Mouse (Mus musculus) brain, embryonic 18.5 days (tissue): ENCODE measurements around the gene Nup107.
A peak's percentile ranks its signal among the peaks of the same experiment; 100 is the strongest.
"Not testable (repeated sequence)": the region's sequence is repeated elsewhere in the genome, so short reads cannot be mapped to it uniquely, and the experiment has no call there.

Experiments
- DNase-seq: peaks from one replicate; pipeline ENCODE4 v3.0.0-alpha.2; 2012; ENCODE audit warnings: low read depth, low spot score

The Nup107 gene

DNA sequence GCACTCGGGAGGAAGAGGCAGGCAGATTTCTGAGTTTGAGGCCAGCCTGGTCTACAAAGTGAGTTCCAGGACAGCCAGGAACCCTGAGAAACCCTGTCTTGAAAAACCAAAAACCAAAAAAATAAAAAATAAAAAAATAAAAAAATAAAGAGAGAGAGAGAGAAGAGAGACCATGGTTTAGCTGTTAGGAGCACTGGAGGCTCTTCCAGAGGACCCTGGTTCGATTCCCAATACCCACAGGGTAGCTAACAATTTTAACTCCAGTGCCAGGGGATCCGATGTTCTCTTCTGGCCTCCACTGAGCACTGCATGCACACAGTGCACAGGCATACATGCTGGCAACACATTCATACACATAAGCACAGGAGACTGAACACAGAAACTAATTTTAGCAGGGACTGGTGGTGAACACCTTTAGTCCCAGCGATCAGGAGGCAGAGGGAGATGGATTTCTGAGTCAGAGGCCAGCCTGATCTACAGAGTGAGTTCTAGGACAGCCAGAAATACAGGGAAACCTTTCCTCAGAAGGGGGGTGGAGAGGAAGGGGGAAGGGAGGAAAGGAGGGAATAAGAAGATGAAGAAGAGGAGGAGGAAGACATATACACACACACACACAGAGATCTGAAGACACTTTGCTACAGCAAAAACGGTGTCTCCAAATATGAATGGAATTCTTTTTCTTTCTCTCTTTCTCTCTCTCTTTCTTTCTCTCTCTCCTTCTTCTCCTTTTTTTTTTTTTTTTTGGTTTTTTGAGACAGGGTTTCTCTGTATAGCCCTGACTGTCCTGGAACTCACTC lies 39.5 kb downstream of the Nup107 start:
- DNase-seq: no peak

DNA sequence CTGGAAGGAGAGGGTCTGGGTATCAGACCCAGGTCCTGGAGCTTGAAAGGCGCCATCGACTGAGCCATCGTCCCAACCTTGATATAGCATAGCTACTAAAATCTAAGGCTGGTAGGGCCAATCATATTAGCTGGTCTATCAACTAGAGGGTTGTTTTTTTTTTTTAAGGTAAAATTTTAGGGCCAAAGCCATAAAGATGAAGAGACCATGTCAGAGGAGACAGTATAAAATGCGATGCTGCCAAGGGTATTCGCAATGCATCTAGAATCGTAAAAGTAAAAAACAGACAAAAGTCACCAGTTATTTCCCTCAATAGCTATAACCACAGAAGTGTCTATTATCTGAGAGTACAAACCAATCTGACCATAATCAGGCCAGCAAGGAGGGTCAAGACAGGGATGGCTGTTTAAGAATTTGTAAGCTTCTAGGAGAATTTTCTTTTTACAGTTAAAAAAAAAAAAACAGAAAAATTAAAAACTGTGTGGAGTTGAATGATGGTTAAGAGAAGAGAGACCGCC lies 40.1 kb downstream of the Nup107 start:
- DNase-seq: no peak

DNA sequence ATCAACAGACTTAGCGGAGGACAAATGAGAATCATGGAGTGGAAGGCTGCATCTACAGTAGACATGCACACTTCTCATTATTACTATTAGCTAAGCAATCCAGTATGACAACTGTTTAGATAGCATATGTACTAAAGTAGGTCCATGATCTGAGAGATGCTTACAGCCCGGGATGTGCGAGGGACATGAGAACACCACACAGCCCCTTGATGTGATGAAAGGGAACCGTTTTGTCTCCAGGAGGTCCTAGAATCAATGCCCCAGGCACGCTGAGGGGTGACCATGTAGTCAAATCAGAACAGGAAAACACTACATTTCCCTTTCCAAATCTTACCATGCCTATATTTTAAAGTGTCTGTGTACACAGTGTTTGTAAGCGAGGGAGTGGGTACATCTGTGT lies 40.8 kb downstream of the Nup107 start:
- DNase-seq: no peak

DNA sequence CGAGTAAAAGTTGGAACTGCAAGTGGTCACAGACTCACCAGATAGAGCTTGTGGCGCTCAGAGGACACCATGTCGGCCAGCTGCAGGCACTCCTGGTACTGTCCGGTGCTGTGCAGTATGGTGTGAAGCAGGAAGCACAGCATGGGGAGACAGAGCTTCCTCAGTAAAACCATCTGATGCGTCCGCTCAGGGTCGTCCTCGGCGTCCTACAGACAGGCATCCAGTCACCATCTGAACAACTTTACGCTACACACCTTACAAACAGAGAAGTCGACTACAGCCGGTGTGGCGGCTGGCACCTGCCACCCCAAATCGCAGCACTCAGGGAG lies 41.3 kb downstream of the Nup107 start:
- no peak for DNase-seq

DNA sequence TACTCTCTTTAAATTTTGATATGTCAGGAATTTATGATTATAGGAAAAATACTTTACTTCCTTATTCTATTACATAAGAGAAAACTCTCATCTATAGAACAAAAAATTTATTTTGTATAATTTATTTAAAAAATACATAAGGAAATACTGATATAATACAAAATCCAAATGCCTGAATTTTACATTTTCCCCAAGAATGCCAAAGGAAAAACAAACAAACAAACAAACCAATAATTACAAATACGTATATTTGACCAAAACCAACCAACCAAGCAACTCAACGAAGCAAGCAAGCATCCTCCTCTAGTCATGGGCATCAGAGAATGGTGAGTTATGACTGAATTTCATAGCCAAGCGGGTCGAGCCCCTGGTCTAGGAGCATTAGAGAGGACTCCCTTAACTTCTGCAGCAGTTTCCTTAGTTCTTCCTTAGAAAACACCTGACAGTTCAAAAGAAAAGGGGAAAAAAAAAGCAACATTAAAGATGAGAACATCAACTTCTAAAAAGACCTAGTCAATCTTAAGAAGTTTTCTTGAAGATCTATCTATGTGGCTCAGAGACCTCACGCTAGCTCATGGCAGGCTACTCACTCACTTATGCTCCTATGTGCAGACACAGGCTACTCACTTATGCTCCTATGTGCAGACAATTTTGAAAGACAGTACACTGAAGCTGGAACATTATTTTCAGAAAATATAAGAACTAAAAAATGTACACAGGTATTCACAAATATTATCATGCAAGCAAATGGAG lies 41.8 kb downstream of the Nup107 start:
- no peak for DNase-seq

DNA sequence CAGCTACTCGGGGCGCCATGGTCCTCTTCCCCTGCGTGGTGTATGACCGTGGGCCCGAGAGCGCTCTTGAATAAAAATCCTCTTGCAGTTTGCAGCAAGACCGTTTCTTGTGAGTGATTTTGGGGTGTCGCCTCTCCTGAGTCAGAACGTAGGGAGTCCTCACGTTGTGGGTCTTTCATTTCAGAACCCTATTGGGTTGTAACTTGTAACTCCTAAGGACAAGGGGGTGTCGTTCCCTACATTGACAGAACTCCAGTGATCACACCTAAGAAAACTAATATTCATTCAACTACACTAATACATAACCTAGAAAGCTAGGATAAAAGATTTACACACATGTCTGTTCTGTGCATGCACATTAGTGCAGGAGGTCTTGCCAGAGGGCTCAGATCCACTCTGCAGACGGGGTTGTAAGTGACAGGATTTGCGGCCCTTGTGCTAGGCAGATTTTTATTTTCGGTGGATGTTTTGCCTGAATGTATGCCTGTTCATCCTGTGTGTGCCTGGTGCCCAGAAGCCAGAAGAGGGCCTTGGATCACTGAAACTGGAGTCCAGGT lies 42.6 kb downstream of the Nup107 start:
- DNase-seq: no peak

DNA sequence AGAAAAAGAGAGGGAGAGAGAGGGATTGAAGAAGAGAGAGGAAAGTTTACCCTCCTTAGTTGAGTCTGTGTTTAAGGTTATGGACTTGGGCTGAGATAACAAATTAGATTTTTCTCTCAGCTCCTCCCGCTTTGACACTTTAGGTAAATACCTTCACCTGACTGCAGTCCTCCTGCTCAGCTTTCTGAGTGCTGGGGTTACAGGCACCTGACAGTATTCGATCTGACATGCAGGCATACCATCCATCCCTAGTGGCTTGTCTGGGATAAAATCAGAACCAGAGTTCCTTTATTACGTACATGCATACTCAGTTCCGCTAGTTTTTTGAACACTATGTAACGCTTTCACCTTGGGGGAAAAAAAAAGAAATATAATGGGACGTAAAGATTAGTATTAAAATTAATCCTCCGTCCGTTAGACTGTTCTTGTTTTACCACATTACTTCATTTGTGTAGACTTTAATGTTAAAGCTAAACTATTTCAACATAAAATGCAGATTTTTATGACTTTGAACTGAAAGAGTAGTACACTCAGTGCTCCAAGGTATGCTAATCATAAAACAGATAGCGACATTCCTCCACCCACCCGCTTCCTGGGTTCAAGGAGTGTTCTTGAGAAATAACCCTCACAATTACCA lies 43.3 kb downstream of the Nup107 start:
- DNase-seq: no peak

DNA sequence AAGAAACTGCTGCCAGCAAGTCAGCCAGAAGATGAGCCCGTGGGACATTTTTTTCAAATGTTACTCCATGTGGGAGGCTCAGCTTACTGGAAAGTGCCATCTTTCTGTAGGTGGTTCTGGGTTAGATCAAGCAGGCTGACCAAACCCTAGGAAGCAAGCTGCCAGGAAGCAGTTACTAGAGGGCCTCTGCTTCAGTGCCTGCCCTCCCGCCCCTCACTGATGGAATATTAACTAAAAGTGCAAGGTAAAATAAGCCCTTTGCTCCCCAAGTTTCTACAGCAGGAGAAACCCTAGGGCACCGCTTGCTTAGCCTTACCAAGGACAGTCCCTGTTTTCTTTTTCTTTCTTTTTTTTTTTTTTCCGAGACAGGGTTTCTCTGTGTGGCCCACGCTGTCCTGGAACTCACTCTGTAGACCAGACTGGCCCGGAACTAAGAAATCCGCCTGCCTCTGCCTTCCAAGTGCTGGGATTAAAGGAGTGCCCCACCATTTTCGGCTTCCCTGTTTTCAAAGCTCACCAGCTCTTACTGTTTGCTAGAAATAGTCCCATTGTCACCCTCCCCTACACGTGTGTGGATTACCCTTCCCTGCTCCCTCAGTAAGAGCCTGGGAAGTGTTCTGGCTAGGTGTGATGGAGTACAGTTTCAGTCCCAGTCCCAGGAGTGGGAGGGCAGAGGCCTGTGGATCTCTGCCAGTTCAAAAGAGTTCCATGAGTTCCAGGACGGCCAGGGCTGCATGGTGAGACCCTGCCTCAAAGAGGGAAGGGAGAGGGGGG lies 44.0 kb downstream of the Nup107 start:
- no peak for DNase-seq

DNA sequence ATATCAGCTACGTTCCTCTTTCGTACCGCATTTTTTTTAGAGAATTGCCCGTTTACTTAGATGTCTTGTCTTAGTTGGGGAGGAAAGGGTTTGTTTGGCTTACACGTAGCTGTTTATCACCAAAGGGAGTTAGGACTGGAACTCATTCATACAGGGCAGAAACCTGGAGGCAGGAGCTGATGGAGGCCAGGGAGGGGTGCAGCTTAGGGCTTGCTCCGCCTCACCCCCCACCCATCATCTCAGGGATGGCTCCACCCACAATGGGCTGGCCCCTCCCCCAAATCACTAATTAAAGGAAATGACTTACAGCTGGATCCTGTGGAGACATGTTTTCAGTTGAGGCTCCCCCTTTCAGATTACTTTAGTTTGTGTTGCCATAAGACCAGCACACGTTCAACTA lies 44.8 kb downstream of the Nup107 start:
- no peak for DNase-seq

DNA sequence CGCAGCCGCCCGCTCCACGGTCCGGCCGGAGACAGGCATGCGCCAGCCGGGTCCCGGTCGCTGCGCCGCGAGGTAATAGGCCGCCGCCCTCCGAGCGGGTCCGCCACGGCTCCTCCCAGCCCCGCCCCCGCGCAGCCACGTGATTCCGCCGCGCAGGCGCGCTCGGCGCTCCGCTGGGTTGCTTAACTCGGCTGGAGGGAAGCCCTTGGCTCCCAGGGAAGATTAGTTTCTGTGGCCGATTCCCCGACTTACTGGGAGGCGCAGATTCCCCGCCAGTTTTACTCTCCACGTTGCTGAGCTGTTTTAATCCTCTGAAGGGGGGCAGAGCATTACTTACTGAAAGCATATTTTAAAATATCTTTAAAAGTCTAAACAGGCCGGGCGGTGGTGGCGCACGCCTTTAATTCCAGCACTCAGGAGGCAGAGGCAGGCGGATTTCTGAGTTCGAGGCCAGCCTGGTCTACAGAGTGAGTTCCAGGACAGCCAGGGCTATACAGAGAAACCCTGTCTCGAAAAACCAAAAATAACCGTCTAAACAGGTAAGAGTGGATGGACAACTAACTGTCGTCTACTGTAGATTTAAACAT lies 46.1 kb downstream of the Nup107 start, which contains the start of gene Slc35e3:
Gene Slc35e3, minus strand, starts transcription at position 69 of the 587 bp plus-strand sequence.
- peak; percentile 77 for DNase-seq

DNA sequence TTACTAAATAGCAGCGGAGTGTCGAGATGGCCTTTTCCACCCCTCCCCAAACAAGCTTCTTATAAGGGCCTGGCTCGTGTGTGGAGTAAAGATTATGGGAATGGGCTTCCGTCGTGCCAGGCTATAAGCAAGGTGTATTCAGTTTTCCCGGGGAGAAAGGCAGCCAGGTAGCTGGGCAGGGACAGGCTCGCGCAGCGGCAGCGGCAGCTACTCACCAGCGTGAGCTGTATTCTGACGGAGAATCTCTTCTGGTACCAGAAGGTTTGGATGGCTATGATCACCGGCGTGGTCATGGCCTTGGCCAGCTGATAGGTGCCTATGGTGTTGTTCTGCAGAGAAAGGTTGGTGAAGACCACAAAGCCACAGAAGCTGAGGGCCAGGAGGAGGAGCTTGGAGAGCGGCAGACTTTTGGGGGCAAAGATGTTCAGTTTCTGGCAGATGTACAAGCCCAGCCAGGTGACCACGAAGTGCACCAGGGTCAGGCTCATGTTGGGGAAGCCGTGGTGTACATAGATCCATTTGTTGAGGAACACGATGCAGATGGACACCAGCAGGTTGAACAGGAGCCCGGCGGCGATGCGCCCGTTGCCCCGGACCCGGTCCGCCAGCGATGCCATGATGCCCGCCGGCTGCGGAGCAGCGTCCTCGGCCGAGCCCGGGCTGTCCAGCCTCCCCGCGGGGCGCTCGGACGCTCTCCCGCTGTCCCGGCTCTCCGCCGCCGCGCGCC lies 46.8 kb downstream of the Nup107 start:
- not testable (repeated sequence) for DNase-seq

DNA sequence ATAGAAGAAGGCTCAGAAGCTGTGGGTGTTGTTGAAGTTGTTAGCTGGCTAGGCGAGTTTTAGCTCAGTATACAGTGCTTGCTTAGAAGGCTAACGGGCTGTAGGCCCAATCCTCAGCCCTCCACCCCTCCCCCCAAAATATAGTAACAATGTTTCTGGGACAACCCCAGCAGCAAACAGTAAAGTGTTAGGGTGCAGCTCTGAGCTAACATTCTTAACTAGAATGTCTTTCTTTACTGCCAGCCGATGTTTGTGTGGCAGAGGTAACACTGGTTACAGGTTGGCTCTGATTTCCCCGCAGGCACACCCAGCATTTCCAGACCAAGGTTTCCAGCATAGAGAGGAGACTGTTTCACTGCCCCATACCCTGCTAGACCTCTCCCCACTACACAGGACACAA lies 48.6 kb downstream of the Nup107 start:
- no peak for DNase-seq

DNA sequence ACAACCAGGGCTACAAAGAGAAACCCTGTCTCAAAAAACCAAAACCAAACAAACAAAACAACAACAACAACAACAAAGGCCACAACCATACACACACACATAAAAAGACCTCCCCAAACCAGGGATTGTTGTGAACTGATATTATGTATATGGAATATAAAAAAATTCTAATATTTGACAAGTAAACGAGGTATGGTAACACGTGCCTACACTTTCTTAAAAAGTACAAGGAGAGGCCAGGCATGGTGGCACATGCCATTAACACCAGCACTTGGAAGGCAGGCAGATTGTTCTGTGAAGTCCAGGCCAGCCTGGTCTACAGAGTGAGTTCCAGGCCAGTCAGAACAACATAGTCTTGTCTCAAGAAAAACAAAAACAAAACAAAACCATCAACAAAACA lies 49.3 kb downstream of the Nup107 start:
- no peak for DNase-seq

DNA sequence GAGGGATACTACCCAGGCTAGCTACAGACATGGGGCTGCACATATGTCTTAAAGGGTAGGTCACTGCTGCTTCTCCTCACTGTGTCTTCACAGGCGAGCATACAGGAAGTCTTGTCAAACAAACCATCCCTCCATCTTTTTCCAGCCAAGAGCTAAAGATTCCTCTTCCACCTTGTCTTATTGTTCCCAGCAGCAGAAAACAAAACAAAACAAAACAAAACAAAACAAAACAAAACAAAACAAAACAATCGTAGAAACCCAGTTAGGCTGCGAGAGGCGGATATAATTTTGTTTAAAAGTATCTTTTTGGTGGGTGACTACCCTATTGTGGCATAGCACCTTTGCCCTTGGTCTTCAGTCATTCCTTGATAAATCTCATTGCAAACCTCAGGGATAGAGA lies 49.9 kb downstream of the Nup107 start:
- DNase-seq: no peak

DNA sequence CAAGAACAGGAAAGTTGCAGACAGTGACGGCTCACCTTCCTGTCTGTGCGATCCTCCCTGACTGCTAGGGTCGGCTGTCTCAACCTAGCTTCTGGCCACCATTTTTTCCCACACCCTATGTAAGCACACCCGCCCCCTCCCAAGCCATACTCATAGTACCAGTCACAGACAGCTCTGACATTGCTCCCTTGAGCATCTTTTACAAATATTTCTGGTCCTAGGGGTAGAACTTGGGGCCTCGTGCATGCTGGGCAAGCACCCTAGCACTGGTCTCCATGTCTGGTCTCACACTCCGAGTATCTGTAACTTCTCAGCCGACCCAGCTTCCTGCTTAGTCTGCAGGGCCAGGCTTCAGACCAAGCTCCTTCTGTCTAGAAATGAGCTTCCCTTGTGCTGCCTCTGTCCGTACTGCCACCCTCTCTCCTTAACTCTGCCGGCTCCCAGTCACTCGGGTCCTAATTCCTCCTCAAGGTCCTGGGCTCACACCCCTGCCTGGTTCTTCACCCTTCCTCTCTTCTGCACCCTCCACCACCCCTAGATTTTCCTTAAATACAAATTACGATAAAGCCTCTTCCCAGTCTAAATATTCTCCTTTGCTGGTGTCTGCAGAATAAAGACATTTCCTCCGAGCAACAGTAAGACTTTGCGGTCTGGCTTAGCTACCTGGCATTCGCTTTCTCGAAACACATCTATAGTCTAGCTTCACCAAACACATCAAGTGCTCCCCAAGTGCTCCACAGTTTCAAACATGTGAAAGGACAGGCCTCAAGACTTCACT lies 50.6 kb downstream of the Nup107 start:
- no peak for DNase-seq

DNA sequence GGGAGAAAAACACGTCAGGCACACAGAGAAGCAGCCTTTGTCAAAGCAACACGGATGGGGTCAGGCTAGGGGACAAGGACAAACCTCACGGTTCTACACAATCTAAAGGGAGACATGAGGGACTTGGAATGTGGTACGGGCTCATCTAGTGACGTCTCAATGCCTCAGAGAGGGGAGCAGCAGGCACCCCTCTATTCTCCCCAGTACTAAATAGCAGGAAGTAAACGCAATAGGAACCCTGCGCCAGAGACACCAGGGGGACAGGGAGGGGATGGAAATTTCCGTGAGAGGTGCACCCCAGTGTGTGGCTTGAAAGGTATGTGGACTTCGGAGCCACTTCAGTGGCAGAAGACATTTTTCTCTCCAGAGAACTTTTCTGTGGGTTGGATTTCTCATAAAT lies 51.6 kb downstream of the Nup107 start:
- DNase-seq: no peak

DNA sequence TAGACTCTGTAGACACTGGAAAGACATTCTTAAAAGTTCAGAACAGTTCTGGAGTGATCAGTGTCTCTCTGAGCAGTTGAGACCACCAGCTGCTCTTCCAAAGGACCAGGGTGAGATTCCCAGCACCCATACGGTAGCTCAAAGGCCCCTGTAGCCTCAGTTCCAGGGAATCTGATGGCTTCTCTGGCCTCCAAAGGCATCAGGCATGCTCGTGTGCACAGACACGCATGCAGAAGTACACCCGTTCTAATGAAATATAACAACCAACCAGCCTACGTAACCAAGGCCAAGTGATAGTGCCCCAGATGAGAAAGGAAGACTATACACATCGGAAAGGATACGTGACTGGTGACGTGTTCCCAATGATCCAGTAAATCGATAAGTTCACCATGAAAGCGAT lies 52.3 kb downstream of the Nup107 start:
- no peak for DNase-seq

DNA sequence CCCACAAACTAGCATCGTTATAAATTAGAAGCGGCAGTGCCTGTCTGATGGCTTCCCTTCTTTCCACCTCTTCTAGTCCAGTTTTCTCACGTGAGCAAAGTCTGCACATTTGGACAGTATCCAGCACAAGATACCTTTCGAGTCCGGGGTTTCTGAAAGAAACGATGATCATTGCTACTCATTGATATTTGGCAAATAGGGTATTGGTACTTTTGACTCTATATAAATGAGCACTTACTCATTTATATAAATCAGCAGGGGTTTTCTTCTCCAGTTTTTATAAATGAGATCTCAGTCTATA lies 52.9 kb downstream of the Nup107 start:
- no peak for DNase-seq

DNA sequence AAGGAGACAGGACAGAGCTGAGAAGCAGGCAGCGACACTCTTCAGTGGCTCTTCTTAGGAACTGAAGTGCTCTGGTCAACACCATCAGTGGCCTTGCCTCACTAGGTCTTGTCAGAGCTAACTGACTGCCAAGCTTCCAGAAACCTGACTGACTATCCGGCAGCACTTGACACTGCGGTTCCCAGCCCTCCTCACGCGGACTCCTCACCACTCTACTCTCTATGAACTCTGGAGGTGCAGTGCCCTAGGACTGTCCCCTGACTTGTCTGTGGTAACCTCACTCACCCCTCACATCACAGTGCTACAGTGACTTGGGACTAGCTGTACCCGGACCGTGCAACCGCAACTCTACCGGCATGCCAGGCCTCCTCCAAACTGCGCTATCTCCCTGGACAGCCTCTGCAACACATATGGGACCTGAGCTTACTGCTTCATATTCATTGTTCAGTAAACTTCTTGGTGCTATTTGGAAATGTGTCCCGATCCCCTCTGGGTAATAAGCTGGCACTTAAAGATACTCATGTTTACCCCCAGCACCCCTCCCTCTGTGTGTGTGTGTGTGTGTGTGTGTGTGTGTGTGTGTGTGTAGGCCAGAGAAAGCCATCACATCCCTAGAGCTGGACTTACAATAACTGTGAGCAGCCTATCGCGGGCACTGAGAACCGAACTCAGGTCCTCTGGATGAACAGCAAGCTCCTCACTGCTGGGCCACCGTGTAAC lies 53.4 kb downstream of the Nup107 start:
- no peak for DNase-seq
